Mouse (Mus musculus) erythroblast, embryonic 14.5 days (primary cell): ENCODE data around the gene Bloc1s3. TPM values are rescaled to one million over a fixed set of nuclear protein-coding genes. Genes with fewer than 3 reads are reported as not detected.

Experiments
- H3K27me3 ChIP-seq: 2 replicates; pipeline ENCODE4 v1.6.1; 2012; ENCODE audit warnings: inconsistent platforms; ENCODE audit not compliant: control insufficient read depth
- H3K36me3 ChIP-seq: 2 replicates; pipeline ENCODE4 v1.6.1; 2012; ENCODE audit warnings: mild to moderate bottlenecking, inconsistent platforms; ENCODE audit not compliant: control insufficient read depth
- H3K4me1 ChIP-seq: 2 replicates; pipeline ENCODE4 v1.6.1; 2012; ENCODE audit warnings: inconsistent platforms; ENCODE audit not compliant: control insufficient read depth
- H3K4me3 ChIP-seq: replicated peaks from 2 replicates; pipeline ENCODE3; 2012; ENCODE audit warnings: moderate library complexity, mild to moderate bottlenecking, inconsistent platforms
- H3K9me3 ChIP-seq: 2 replicates; pipeline ENCODE4 v1.6.1; 2012; ENCODE audit warnings: low read length, inconsistent platforms, mixed read lengths; ENCODE audit not compliant: control insufficient read depth
- GATA1 ChIP-seq: IDR thresholded peaks from 2 replicates; pipeline ENCODE4 v1.6.1; 2012; ENCODE audit warnings: low read length, inconsistent platforms, mixed read lengths
- TAL1 ChIP-seq: IDR thresholded peaks from 3 replicates; pipeline ENCODE4 v1.6.1; 2012; ENCODE audit warnings: low read length, inconsistent platforms, mixed read lengths
- polyA plus RNA-seq: library from polyadenylated mRNA; stranded (reverse); fragments of >175 nt; gene quantifications from 2 replicates; pipeline ENCODE4 v1.2.3, GENCODE M21; 2012

The Bloc1s3 gene
- polyA plus RNA-seq, 1 experiment: 0.49 TPM

DNA sequence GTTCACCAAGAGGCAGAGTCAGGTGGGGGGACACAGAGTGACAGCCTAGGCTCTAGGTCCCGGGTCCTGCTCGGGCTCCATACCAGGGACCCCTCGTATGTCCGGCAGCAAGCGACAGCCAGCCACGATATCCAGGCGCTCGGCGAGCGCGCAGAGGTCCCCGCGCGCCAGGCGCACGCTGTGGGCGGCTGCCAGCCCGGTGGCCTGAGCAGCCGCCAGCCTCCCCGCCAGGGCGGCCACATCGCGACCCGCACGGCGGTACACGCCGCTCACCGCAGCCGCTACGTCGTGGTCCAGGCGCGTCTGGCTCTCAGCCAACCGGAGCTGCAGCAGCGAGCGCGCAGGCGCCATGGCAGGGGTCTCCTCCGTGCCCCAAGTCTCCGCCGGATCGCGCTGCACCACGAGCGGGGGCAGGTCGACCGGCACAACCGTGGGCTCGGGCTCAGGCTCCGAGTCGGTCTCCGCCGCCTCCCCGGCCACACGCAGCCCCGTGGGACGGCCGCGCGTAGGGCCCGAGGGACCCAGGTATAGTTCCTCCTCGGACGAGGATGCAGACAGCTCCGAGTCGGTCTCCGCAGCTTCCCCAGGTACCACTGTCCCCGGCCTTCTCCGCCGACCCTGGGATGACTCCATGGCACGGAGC is 1.1 kb downstream of the Bloc1s3 start:
- Histone ChIP-seq H3K4me3 (peak overlapping the region; percentile 78), H3K36me3 (peaks cover 3% of the 10 kb centered on the region), H3K27me3 (peaks cover 5% of the 10 kb centered on the region), H3K4me1 (peaks cover 46% of the 10 kb centered on the region), H3K9me3 (no peaks in the 10 kb centered on the region)
- TF ChIP-seq GATA1: no peak

DNA sequence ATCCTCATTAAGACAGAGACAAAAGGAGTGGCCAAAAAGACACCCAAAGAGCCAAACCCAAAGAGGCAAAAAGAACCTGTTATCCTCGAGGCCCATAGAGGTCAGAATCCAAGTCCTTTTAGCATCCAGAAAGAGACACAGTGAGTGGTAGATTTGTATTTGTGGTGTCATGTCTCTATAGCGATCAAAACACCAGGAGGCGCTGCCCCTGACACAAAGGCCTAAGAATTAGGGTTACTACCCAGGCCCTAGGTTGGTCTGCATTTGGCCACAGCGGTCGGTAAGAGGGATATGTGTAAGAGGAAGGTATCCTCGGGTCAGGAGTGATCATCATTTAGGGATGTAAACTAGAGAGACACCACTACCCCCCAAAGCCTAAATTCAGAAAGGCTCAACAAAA is 1.8 kb downstream of the Bloc1s3 start:
- H3K36me3 ChIP-seq: peaks cover 2% of the 10 kb centered on the region
- TF ChIP-seq GATA1: no peak
- TF ChIP-seq TAL1: no peak
- peaks cover 45% of the 10 kb centered on the region for H3K4me1 ChIP-seq
- H3K9me3 ChIP-seq: no peaks in the 10 kb centered on the region
- peaks cover 5% of the 10 kb centered on the region for H3K27me3 ChIP-seq
- peak overlapping the region; percentile 78 for H3K4me3 ChIP-seq

DNA sequence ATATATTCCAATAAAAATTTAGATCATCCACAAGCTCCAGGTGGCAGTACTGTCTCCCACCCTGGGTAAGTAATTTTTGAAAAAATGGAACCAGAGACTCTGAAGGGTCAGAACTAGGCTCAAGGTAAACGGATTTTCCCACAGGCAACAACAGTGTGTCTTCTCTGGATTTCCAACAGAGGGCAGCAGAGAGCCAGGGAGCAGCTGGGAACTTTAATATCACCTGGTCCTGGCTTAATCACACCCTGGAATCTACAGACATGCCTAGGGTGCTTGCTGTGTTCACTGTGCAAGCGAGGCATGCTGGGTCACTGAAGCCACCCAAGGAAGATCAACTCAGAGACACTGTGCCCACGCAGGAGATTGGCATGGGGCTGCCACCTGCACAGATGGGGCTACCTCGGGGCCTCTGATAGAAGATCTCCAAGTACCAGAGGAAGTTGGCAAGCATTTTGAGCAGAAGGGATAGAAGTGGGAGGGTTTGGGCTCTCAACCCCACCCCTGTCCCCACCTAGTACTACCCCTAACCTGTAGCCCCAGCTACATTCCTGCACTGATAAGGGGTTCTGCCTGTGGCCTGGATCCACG is 4.6 kb downstream of the Bloc1s3 start:
- Histone ChIP-seq H3K4me1 (peaks cover 33% of the 10 kb centered on the region), H3K4me3 (no peak overlapping the region), H3K36me3 (no peaks in the 10 kb centered on the region), H3K27me3 (peaks cover 5% of the 10 kb centered on the region), H3K9me3 (no peaks in the 10 kb centered on the region)
- TF ChIP-seq TAL1 (no peak), GATA1 (peak; percentile 66; the same call in 1 of the 2 replicates)

DNA sequence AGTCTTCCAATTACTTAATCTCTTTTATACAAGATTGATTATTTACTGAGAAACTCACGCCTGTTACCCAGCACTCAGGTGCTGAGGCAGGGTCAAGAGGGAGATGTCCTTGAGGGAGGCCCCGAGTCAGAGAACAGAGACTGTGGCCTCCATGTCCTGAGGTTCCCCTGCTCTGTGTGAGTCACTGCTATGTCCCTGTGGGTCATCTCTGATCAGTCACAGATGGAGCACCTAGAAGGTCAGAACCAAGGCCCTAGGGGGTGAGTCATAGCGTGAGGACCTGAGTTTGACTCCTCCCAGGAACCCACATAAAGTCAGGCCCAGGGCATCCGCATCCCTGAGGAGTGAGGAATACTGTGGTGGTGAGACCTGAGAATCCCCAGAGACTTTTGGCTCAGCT is 6.5 kb downstream of the Bloc1s3 start:
- Histone ChIP-seq H3K36me3 (no peaks in the 10 kb centered on the region), H3K4me1 (peaks cover 20% of the 10 kb centered on the region), H3K4me3 (no peak overlapping the region), H3K27me3 (no peaks in the 10 kb centered on the region; the same call in 1 of the 2 replicates), H3K9me3 (no peaks in the 10 kb centered on the region)
- TF ChIP-seq GATA1: no peak
- TF ChIP-seq TAL1: no peak

DNA sequence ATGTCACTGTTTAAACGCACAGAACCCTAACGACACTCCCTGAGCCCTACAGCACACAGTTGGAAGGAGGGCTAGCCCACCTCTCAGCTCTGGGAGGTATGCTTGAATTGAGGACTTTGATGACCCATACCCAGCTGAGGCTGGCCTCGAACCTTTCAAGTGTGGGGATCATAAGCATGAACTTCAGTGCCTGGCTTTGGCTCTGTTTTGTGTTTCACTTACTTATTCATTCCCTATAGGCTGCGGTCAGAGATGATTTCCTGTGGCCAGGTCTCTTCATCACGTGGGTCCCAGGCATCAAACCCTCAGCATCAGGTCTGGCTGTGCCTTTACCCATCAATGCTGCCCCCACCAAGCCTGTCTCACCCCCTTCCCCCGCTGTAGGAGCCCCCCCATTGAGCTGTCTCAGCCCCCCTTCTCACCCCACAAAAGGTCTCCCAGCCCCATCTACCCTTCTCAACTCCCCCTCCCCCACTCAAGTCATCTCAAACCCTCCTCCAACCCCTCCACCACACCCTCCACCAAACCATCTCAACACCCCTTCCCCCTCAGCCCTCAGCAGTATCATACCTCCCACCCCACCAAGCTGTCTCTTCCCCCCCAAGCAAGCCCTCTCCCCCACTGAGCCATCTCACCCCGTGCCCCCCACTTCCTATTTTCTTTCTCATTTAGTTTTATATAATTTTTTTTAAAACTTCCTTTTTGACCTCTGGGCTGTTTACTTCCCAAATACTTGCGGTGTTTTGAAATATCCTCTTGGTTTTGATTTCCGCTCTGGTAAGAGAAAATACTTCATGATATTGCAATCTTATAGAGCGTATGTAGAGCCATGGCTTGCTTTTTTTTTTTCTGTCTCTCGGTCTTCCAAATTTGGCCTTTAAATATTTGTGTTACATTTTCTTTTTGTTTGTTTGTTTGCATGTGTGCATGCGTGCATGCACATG is 7.5 kb downstream of the Bloc1s3 start:
- H3K27me3 ChIP-seq: no peaks in the 10 kb centered on the region
- peaks cover 13% of the 10 kb centered on the region for H3K4me1 ChIP-seq
- H3K9me3 ChIP-seq: no peaks in the 10 kb centered on the region
- H3K36me3 ChIP-seq: no peaks in the 10 kb centered on the region
- TF ChIP-seq TAL1 (no peak), GATA1 (no peak)
- no peak overlapping the region for H3K4me3 ChIP-seq

DNA sequence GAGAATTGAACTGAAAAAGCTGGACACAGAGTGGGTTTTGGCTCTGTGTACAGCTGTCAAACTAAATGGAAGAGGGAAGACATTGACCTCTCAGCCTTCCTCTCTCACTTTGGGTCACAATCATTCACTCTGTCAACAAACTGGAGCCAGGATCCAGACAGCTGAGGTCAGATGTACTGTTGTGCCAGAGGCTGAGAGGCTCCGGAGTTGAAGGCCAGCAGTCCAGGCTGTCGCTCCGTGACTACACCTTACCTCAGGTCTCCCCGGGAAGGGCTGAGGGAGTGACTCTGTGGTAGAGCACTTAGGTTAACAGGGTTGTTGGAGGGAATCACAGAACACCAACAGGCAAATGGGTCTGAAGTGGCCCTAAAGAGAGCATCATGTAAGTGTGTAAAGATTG is 9.8 kb downstream of the Bloc1s3 start:
- Histone ChIP-seq H3K4me1 (peaks cover 5% of the 10 kb centered on the region), H3K36me3 (no peaks in the 10 kb centered on the region)

DNA sequence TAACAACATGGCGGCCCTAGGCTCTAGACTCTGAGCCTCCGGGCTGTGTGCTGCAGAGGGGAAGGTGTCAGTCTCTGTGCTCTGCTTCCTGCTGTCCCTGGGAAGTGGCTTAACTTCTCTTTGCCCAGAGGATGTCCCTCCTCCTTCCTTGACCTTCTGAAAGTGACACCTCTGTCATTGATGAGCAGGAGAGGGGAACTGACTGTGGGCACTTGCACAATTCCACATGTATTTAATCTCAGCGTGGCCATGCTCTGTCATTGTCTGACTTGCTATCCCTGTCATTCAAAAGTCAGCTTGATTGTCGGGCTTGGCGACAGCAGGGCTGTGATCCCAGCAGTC is 12.0 kb downstream of the Bloc1s3 start:
- TF ChIP-seq TAL1 (no peak), GATA1 (no peak)
- Histone ChIP-seq H3K36me3 (no peaks in the 10 kb centered on the region), H3K4me1 (peaks cover 5% of the 10 kb centered on the region)

More for the DNA sequence above, 9.8 kb downstream of the Bloc1s3 start:
- no peak for TF ChIP-seq TAL1
- no peak for TF ChIP-seq GATA1
- H3K4me3 ChIP-seq: no peak overlapping the region
- H3K27me3 ChIP-seq: no peaks in the 10 kb centered on the region
- H3K9me3 ChIP-seq: no peaks in the 10 kb centered on the region

DNA sequence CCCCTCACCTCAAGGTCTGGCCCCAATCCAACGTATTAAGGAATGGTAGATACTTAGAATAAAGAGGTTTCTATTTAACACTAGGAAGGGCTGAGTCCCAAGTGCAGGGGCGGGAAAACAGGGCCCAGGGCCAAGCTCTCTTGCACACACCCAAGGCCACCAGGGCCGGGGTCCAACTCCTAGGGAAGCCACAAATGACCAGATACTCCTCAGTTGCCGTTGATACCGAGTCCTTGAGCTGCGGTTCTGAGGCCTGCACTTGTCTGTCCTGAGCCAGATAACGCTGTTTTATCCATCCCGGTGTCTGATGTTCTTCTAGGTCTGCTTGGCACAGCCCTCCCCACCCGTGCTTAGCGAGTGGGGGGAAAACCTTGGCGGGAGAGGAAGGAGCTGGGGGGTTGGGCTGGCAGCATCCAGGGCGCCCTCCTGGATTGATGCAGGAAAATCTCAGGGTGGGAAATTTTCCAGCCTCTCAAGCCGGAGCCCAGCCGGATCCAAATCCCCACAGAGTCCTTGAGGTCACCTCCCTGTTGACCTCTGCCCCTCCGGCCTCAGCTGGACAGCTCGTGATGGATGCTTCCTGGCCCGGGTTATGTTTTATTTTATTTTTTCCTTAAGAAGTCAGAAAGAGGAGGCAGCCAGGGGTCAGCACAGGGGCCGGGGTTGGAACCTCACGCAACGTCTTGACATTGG is 12.5 kb downstream of the Bloc1s3 start:
- Histone ChIP-seq H3K27me3 (peaks cover 14% of the 10 kb centered on the region), H3K4me3 (no peak overlapping the region), H3K36me3 (no peaks in the 10 kb centered on the region), H3K9me3 (no peaks in the 10 kb centered on the region), H3K4me1 (peaks cover 5% of the 10 kb centered on the region)
- TF ChIP-seq GATA1 (no peak), TAL1 (no peak)

More for the DNA sequence above, 12.0 kb downstream of the Bloc1s3 start:
- Histone ChIP-seq H3K27me3 (peaks cover 11% of the 10 kb centered on the region), H3K9me3 (no peaks in the 10 kb centered on the region), H3K4me3 (no peak overlapping the region)
